Mouse (Mus musculus): ENCODE results near the gene Fam89b.

Gene Fam89b

GRCm38 (mm10) chr19:5739446-5739845 lies 10.0 kb upstream of the Fam89b start:
- no peak for DNase-seq (ENCODE audit: low spot score)

DNA sequence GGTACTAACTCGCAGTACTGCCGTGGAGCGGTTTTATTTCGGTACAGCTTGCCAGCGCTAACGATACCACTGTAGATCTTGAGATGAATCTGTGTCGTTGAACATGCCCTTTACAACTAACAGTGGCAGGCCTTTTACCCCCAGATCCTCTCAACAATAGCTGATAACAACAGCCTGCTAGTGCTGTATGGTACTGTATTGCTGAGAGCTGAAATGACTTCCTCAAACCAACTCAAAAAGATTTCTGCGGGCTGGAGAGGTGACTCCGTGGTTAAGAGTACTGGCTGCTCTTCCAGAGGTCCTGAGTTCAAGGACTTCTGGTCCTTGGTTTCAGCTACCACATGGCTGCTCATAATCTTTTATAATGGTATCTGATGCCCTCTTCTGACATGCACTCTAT lies 4.9 kb upstream of the Fam89b start:
- DNase-seq (ENCODE audit: low spot score), result no peak

GRCm38 (mm10) chr19:5731264-5731978 lies 2.0 kb upstream of the Fam89b start:
- DNase-seq (ENCODE audit: low spot score), result peak; percentile 95

GRCm38 (mm10) chr19:5730314-5731186 lies 1.1 kb upstream of the Fam89b start:
- no peak for DNase-seq (ENCODE audit: low spot score)

GRCm38 (mm10) chr19:5728631-5729443 lies 616 bp downstream of the Fam89b start:
- DNase-seq (ENCODE audit: low spot score), result peak; percentile 64

GRCm38 (mm10) chr19:5727701-5728100 lies 1.8 kb downstream of the Fam89b start:
- peak; percentile 90 for DNase-seq (ENCODE audit: low spot score)

DNA sequence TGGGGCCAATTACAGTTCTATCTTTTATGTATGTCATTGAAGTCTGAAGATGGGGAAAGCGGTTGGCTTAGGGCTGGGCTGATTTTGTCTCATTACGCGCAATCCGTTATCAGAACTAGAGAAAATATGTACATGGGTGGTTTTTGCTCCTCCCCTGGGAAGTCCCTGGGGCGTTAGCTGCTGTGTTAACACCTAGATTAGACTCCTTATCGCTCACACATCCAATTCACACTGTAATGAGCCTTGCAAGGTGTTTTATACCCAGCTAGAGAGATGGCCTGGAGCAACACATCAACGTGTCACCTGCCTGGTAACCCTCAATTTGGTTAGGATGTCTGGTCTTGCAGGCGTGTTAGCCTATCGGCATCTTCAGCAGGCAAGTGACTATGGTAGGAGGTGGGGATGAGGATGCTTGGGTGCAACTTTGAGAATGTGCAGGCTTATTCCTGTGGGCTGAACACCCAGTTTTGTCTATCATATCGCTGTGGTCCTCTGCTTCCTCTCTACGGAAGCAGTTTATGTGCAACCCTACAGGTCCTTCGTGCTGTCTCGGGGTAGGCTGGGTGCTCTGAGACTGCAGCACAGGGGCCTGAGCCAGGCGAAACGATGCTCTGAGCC lies 2.4 kb downstream of the Fam89b start:
- DNase-seq (ENCODE audit: low spot score), result no peak

DNA sequence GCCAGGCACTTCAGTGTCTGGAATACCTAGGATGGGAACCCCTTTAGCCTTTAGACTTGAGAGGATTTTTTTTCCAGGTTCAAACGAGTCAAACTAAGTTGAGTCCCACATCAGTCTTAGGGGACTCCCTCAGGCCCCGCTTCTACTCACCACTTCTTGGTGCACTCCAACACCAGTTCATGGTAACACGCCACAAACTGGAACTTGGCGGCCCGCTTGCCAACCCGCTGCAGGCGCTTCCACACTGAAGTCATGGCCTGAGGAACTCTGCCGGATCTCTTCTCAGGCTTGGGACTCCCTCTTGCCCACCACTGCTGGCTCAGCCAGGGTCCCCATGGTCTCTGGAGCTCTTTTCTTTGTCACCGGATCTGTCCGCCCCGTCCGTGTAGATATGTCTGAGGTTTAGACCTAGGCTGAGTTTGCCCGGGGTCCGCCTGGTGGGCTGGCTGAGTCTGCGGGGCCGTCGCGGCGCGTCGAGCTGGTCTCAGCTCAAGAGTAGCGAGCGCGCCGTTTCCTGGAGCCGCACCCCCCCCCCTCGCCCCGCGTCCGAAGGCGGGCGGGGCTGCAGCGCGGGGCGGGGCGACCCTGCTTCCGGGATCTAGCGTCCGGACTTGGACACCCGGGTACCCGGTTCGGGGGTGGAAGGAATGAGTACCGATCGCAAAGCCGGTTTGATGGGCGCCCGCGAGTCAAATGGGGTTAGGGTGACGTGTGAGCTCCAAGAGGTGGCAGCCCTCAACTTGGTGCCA lies 3.5 kb downstream of the Fam89b start, which contains the start of gene Ehbp1l1:
Ehbp1l1 (minus strand) TSS at position 551 of the 749 bp plus-strand sequence.
- DNase-seq (ENCODE audit: low spot score), result no peak

DNA sequence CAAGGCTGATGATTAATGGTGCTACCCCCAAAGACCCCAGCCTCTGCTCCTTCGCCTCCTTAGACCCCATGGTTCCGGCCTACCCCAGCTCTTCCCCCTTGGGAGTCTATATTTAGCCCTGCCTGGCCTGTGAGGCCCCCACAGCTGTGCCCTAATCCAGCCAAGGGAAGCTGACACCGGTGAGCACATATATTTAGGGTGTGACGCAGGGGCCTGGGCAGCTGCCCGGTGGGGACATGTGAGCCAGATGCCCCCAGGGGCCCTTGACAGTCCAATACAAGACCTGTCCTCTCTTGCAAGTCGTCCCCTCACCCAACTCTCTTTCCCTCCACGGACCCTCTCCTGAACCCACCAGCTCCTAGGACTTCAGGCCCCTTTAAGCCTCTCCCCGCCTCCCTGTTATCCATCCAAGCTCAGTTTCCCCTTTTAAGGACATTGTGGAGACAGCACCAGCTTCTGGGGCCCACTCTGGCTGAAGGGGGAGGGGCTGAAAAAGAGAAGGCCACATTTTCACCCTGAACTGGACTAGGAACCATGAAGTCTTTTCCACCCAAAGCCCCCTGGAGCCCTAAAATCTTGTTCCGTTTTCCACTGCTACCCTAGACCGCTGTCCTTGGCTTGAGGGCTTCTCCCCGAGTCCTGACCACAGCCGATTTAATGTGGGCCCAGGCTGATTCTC lies 4.3 kb downstream of the Fam89b start:
- DNase-seq (ENCODE audit: low spot score), result no peak

GRCm38 (mm10) chr19:5724549-5724941 lies 4.9 kb downstream of the Fam89b start:
- peak; percentile 54 for DNase-seq (ENCODE audit: low spot score)

DNA sequence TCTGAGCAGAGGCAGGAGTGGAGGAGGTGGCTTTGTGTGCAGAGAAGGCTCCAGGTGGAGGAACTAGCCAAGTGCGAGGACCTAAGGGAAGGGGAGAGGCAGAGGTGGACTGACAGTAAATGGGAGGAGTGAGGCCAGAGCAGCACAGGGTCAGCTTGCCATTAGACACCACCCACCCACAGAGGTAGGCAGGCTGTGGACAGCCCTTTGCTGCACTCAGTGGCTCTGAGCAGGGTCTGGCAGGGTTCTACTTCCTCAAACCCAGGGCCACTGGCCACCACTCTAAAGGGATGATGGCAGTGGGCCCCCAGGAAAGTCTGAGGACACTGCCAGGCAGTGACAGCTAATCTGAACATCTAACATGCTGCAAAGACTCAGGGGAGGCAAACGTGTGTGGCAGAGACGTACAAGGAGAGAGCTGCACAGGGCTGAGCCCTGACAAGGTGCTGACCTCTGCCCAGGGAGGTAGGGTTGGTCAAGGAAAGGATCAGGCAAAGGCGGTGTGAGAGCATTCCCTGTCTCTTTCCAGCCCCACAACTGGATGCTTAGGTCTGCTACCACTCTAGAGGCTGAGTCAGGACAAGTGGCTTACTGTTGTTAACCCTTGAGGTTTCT lies 5.4 kb downstream of the Fam89b start:
- no peak for DNase-seq (ENCODE audit: low spot score)

DNA sequence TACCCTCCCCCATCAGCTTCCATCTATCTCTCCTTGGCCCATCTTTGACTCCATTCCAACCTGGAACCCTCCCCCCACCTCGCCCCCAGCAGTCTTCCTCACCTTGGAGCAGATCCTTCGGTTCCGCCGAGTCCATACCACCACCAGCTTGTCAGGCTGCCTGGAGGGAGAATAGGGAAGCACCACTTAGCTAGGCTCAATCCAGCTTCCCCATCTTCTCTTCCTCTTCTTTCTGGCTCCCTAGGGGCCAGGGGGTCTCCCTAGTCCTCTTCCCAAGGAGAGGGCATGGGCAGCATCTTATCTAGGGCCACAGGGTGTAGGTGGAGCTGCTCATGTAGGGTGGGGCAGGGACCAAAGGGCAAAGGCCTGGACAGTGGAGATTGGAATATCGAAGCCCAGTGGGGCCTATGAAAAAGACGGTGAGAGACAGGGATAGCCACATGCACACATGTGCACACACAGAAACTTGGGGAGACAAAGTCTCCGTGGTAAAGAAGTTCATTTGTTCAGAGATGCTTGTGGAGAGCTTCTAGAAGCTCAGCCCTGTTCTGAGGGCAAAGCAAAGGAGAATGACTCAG lies 6.5 kb downstream of the Fam89b start:
- no peak for DNase-seq (ENCODE audit: low spot score)

GRCm38 (mm10) chr19:5721233-5721632 lies 8.2 kb downstream of the Fam89b start:
- no peak for DNase-seq (ENCODE audit: low spot score)

DNA sequence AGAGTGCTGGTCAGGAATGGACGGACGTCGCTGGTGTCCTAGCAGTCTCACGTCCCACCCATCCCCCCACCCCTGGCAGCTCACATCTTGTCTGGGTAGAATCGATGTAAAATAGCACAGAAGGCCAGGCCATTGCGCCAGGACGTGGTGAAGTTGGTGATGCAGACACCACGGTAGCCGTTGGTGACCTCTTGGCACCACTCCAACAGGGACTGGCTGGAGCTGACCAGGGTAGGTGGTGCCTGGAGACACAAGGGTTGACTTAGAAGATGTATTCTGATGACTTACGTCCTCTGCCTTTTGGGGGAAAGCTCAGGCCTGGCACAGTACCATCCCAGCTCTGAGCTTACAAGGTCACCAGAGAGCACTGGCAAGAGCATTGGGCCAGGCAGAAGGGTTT lies 12.5 kb downstream of the Fam89b start:
- DNase-seq (ENCODE audit: low spot score), result no peak

DNA sequence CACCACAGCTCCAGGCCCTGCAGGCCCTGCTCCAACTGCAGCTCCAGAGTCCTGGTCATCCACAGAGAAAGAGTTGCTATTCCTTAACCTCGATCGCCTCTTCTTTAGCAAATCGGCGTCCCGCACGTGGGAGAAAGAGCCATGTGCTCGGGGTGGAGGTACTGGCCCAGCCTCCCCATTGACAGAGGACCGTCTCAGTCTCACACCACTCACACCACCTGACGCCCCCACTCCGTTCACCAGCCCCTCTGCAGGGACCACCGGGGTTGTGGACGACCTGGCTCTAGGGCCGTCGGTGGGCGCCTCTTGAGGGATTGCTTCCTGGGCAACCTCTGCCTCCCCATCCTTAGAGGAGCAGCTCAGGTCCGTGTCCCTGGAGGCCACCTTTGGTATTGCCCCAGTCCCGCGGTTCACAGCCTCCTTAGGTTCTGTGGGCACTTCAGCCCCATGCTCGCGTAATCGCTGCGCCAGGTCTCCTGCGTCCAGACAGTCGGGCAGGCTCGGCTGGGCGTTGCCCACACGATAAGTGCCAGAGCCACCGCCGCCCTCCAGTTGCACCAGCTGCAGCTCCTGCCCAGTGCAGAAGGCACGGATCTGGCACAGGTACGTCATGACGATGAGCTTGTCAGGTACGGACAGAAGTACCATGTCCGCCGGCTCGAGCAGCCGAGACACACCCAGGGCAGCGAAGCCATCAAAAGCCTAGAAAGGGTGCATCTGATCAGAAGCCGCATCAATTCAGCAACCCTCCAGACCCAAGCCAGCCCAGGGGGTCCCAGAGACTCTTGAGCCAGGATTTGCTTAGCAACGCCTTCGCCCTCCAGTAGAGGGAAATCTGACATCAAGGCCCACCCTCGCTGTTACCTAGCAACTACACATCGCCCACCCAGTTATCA lies 13.4 kb downstream of the Fam89b start:
- peak; percentile 48 for DNase-seq (ENCODE audit: low spot score)

DNA sequence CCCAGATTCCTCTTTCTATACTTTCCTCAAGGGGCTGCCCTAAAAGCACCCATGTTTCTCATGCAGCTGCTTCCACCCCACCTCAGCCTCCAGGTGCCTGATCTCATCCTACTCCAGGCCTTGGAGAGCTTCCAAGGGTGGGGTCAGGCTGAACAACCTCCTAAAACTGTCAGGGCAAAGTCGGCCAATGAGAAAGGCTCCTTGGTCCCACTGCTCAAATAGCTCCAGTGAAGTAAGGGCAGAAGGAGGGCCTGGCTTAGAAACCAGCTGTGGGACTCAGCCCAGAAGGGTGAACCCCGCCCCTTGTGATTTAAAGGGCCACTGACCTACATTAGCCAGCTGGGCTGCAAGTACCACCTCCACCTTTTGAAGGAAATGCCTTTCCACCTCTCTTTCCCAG lies 15.7 kb downstream of the Fam89b start:
- DNase-seq (ENCODE audit: low spot score), result no peak

DNA sequence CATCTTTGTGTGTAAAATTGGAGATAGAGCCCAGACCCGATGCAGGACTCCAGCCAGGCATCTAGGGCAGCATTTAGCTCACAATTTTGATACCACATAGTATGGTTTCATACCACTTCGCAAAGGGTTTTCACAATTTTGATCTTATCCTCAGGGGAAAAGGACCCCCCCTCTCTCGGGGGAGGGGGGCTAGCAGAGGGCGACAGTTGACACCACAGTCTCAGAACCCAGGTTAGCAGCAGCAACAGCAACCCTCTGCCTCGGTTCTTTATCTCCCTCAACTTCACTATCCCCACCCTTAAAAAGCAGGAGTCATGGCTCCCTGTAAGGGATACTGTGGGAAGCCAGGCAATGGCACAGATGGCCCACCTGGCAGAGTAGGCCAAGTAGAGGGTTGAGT lies 16.2 kb downstream of the Fam89b start:
- DNase-seq (ENCODE audit: low spot score), result no peak

GRCm38 (mm10) chr19:5711907-5712460 lies 17.5 kb downstream of the Fam89b start:
- DNase-seq (ENCODE audit: low spot score), result peak; percentile 33
